Mouse (Mus musculus) forebrain, embryonic 15.5 days (tissue): Measurements from ENCODE around the gene Akp3. TPM values are rescaled to one million over a fixed set of nuclear protein-coding genes. Genes with fewer than 3 reads are reported as not detected.

ENCODE experiments used
- ATAC-seq: fragments of 200-750 bp; cut with Nextera tagmentation; replicated peaks from 2 replicates; pipeline ENCODE4 v1.8.0; 2017; ENCODE audit warnings: mild to moderate bottlenecking, moderate TSS enrichment, moderate library complexity
- H3K27ac ChIP-seq: fragments of 300-500 bp; sonication (generic); replicated peaks from 2 replicates; pipeline ENCODE4 v1.5.1; 2015; ENCODE audit warnings: mild to moderate bottlenecking, inconsistent platforms
- H3K27me3 ChIP-seq: fragments of 300-500 bp; sonication (generic); 2 replicates; pipeline ENCODE4 v1.6.1; 2015; ENCODE audit warnings: inconsistent platforms
- H3K36me3 ChIP-seq: fragments of 300-500 bp; sonication (generic); 2 replicates; pipeline ENCODE4 v1.6.1; 2015; ENCODE audit warnings: mild to moderate bottlenecking, inconsistent platforms
- H3K4me1 ChIP-seq: fragments of 300-500 bp; sonication (generic); 2 replicates; pipeline ENCODE4 v1.6.1; 2015; ENCODE audit warnings: inconsistent platforms
- H3K4me2 ChIP-seq: fragments of 300-500 bp; sonication (generic); replicated peaks from 2 replicates; pipeline ENCODE4 v1.6.1; 2015; ENCODE audit warnings: mild to moderate bottlenecking, inconsistent platforms
- H3K4me3 ChIP-seq: fragments of 300-500 bp; sonication (generic); 2 replicates; pipeline ENCODE4 v1.5.1; 2015; ENCODE audit warnings: mild to moderate bottlenecking, inconsistent platforms
- H3K9ac ChIP-seq: fragments of 300-500 bp; sonication (generic); replicated peaks from 2 replicates; pipeline ENCODE4 v1.6.1; 2015; ENCODE audit warnings: mild to moderate bottlenecking, inconsistent platforms
- H3K9me3 ChIP-seq: fragments of 300-500 bp; sonication (generic); 2 replicates; pipeline ENCODE4 v1.6.1; 2016; ENCODE audit warnings: inconsistent platforms
- WGBS: fragments of 180-500 bp; shearing (Covaris S2); methylation state at CpG from one replicate; pipeline ENCODE4 v1.1.7; 2015; ENCODE audit warnings: mixed read lengths; 5-methylcytosine and 5-hydroxymethylcytosine counted together
- polyA plus RNA-seq: library from polyadenylated mRNA; unstranded; fragments of >200 nt; fragmentation: Nextera tagmentation; extraction: Ambion mirVana; gene quantifications from 2 replicates; pipeline ENCODE4 v1.2.1, GENCODE M21; 2015

The Akp3 gene
- polyA plus RNA-seq, 1 experiment from 2014 or later, result not detected

DNA sequence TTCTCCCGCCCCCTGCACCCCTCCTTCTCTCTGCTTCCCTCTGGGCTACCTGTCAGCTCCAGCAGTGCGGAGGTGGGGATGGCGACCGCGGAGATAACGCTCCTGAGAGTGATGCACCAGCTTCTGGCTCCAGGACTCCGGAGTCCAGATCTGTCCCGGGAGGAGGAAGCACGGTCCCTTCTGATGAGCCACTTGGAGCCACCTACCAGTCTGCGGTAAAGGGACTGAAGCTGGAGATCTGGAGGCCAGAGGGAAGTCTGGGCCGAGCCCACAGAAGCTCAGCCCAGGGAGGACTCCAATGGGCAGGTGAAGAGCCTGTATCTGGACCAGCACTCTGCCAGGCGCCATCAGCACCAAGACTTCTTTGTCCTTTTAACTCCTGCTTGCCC is 31.4 kb downstream of the Akp3 start, which contains the start of gene Ecel1:
Gene Ecel1, minus strand, starts transcription at position 323 of the 389 bp plus-strand sequence.
- Histone ChIP-seq H3K36me3 (no peaks in the 10 kb centered on the region), H3K27me3 (peaks cover 75% of the 10 kb centered on the region), H3K4me3 (peak within 1 kb of the TSS; percentile 47), H3K9ac (peak within 1 kb of the TSS; percentile 39), H3K27ac (0 out of 2 replicates have a peak within 1 kb of the TSS, but pooled peaks have one; percentile 32), H3K4me2 (peak within 1 kb of the TSS; percentile 68), H3K9me3 (no peaks in the 10 kb centered on the region), H3K4me1 (peaks cover 30% of the 10 kb centered on the region)
- peak; percentile 24 for ATAC-seq
- WGBS, result 2% methylated on average over 11 of the region's 12 CpGs

DNA sequence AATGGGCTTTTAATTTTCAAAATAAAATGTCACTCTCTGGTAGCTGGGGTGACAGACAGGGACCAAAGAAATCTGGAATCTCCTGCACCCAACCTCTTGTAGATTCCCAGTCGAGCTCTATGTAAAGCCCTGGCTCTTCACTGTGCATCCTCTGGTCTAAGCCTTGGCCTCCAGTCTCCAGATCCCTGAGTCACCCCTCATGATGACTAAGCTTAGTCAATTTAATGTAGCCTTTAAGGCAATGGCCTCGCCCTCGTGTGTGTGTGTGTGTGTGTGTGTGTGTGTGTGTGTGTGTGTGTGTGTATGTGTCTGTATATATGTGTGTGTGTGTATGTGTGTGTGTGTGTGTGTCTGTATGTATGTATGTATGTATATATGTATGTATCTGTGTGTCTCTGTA is 34.6 kb downstream of the Akp3 start:
- H3K27me3 ChIP-seq, result peaks cover 43% of the 10 kb centered on the region
- 73% methylated on average over 3 of the region's 3 CpGs for WGBS
- H3K4me3 ChIP-seq, result no peak overlapping the region
- H3K4me2 ChIP-seq, result no peak overlapping the region
- no peak for ATAC-seq
- H3K36me3 ChIP-seq, result no peaks in the 10 kb centered on the region
- no peak overlapping the region for H3K27ac ChIP-seq
- H3K4me1 ChIP-seq, result peaks cover 25% of the 10 kb centered on the region
- H3K9ac ChIP-seq, result no peak overlapping the region
- no peaks in the 10 kb centered on the region for H3K9me3 ChIP-seq

DNA sequence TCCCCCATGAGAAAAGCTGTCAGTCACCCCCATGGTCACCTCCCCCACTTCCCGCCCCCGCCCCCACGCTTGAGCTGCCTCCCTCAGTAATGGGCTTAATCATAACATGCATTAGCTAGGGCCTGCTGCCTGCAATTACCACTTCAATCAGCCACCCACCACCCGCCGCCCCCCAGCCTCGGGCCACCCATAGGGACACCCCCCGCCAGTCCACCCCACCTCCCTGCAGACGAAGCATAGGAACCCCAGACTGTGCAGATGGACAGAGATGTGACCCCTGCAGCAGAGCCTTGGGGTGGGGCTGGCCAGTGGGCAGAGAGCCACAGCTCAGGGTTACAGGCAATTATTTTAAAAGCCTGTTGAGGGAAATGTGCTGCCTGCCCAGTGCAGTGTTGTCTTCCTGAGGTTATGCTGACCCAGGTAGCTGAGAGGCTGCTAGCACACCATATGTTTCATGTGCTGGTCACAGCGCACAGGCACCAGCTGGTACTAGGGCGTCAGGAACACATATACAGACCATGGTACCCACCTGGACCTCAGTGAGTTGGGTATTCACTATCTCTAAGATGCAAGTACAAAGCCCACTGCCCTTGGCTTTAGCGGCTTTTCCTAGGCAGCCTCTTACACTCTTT is 39.5 kb downstream of the Akp3 start:
- Histone ChIP-seq H3K27me3 (no peaks in the 10 kb centered on the region), H3K36me3 (no peaks in the 10 kb centered on the region), H3K4me3 (no peak overlapping the region), H3K27ac (no peak overlapping the region), H3K9me3 (no peaks in the 10 kb centered on the region), H3K4me2 (no peak overlapping the region), H3K9ac (no peak overlapping the region), H3K4me1 (peaks cover 20% of the 10 kb centered on the region)
- peak; percentile 57 for ATAC-seq
- 28% methylated on average over 11 of the region's 11 CpGs for WGBS

DNA sequence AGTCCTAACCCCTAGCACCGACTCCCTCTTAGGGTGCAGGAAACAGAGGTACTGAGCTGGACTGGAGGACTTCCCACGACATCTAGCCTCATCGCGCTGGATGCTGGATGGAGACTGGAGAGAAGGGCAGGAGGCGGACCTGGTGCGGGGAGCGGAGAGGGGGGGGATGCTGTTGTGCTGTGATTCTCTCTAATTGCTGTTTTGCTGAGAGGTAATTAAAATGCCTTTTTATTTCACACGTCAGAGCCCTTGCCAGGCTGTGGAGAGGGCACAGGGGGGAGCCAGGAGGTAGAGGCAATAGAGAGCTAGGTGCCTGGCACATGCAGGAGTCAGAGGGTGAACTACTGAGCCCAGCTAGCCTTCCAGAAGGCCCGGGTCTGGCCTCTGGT is 40.0 kb downstream of the Akp3 start:
- Histone ChIP-seq H3K9me3 (no peaks in the 10 kb centered on the region), H3K27ac (no peak overlapping the region), H3K4me3 (no peak overlapping the region), H3K4me2 (no peak overlapping the region), H3K9ac (no peak overlapping the region), H3K27me3 (no peaks in the 10 kb centered on the region), H3K4me1 (peaks cover 25% of the 10 kb centered on the region), H3K36me3 (no peaks in the 10 kb centered on the region)
- 31% methylated on average over 9 of the region's 9 CpGs for WGBS
- peak; percentile 21; the same call in 1 of the 2 replicates for ATAC-seq

DNA sequence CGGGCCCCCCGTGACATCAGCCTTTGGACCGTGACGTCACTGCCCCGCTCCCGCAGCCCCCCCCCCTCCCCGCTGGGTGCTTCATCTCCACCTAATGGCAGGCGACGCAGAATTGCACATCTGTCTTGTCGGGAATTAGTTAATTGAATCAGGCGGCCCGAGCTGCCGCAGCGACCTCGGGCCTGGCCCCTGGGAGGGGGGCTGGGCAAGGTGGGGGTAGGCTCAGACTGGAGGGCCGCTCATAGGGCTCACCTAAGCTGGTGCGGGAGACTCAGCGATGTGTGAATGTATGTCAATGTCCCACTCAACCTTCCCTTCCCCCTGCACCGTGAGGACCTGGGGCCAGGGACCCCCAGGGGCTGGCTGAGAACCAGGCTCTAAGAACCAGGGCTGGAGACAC is 45.7 kb downstream of the Akp3 start:
- H3K4me1 ChIP-seq, result peaks cover 21% of the 10 kb centered on the region
- no peaks in the 10 kb centered on the region for H3K36me3 ChIP-seq
- no peaks in the 10 kb centered on the region for H3K9me3 ChIP-seq
- no peak overlapping the region for H3K4me2 ChIP-seq
- H3K27ac ChIP-seq, result no peak overlapping the region
- H3K9ac ChIP-seq, result no peak overlapping the region
- WGBS, result 12% methylated on average over 17 of the region's 19 CpGs
- H3K27me3 ChIP-seq, result no peaks in the 10 kb centered on the region
- no peak overlapping the region for H3K4me3 ChIP-seq
- ATAC-seq, result no peak

DNA sequence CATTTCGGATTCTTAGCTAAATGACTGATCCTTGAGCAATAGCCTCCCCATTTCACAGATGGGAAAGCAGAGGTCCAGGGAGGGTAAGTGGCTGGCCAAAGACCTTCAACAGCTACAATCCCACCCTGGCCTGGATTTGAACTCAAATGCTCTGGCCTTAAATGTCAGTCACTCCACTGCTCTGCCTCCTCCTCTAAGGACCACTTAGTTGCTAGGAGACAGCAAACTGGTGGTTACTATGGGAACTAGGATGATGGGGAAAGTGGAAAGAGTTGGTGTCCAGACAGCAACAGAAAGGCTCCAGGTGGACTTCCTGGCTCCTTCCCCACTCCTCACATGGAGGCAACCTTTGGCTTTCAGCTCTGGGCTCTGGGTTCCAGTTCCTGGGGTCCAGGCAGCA is 46.5 kb downstream of the Akp3 start:
- H3K27me3 ChIP-seq, result no peaks in the 10 kb centered on the region
- WGBS, result 100% methylated on average over 1 of the region's 1 CpGs
- H3K36me3 ChIP-seq, result no peaks in the 10 kb centered on the region
- ATAC-seq, result no peak
- H3K27ac ChIP-seq, result no peak overlapping the region
- H3K4me2 ChIP-seq, result no peak overlapping the region
- no peak overlapping the region for H3K4me3 ChIP-seq
- H3K4me1 ChIP-seq, result peaks cover 30% of the 10 kb centered on the region
- H3K9me3 ChIP-seq, result no peaks in the 10 kb centered on the region
- no peak overlapping the region for H3K9ac ChIP-seq

DNA sequence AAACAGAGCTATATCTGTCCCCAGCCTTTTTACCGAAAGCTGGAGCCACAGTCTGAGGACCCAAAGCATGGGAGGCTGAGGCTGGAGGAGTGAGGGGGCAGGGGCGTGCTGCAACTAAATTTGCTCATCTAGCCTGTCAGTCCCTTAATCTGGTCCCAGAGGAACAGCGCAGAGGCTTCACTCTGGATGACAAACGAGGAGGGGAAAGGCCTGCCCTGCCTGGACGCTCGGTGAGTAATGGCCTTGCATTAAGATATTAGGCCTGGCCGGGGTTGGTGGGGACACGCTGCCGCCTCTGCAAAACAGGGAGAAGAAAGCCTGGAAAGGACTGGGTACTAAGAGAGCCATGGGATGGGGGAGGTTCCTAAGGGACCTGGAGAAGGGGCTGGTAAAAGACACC is 47.5 kb downstream of the Akp3 start:
- no peak for ATAC-seq
- Histone ChIP-seq H3K27me3 (no peaks in the 10 kb centered on the region), H3K4me2 (no peak overlapping the region), H3K4me1 (peaks cover 32% of the 10 kb centered on the region), H3K36me3 (no peaks in the 10 kb centered on the region), H3K4me3 (no peak overlapping the region), H3K9ac (no peak overlapping the region), H3K9me3 (no peaks in the 10 kb centered on the region), H3K27ac (no peak overlapping the region)
- WGBS, result 48% methylated on average over 9 of the region's 9 CpGs

DNA sequence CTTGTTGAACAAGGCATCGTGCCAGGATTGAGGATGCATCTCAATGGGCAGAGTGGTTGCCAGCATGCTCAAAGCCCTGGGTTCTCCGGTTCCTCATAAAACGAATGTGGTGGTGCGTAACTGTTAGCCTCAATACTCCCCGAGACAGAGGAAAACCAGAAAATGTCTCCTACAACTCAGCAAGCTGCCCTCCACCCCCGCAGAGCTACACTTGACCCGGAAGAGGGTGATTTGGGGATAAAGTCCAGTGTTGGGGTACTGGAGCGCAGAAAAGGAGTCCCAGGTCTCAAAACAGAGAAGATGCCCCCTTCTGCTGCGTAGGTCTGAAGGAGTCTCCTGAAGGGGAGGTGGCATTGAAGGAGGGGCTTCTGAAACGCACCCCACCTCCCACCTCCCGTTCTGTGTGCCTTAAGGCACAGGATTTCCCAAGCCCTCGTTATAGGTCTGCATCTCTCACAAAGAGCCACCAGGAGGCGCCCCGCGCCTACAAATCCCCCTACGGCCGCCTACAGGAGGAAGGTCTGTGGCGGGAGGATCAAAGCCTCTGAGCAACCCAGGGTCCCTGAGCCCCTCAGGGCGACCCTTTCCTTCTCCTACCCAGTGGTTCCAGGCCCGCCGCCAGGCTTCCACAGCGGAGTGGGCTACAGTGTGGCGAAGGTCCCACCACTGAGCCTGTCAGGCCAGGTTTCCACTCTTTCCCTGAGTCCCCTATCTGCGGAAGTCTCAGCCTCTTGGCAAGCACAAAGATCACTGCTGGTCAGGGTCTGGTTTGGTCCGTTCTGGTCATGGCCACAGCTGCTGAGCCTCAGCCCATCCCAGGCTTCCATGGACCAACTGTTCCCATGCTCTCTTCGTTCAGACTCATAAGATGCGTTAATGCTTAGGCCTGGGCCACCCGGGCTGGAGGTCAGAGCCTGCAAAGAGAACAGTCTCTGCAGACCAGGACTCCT is 49.5 kb downstream of the Akp3 start:
- no peak overlapping the region for H3K4me2 ChIP-seq
- peak; percentile 7; the same call in 1 of the 2 replicates for ATAC-seq
- H3K27ac ChIP-seq, result no peak overlapping the region
- H3K4me1 ChIP-seq, result peaks cover 25% of the 10 kb centered on the region
- no peaks in the 10 kb centered on the region for H3K9me3 ChIP-seq
- no peaks in the 10 kb centered on the region for H3K27me3 ChIP-seq
- no peaks in the 10 kb centered on the region for H3K36me3 ChIP-seq
- no peak overlapping the region for H3K9ac ChIP-seq
- 23% methylated on average over 28 of the region's 28 CpGs for WGBS
- H3K4me3 ChIP-seq, result no peak overlapping the region

DNA sequence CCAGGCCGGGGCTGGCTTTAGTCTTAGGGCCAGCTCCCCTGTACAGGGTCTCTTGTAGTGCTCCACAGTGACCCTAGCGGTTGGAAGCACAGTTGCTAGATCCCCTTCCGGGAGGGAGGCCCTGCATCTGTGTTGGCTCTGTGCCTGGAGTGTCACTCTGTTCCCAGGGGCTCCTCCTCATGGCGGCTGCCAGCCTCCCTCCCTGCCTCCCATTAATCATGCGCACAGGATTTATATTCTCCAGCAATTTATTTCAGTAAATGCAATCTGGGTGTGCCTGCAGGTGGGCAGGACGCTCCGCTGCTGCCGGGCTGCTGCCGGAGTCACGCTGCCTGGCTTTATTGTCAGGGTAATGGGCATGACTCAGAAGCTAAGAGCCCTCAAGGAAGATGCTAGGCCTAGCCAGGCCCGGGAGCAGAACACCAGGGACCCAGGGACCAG is 51.1 kb downstream of the Akp3 start:
- no peak overlapping the region for H3K4me3 ChIP-seq
- 0 out of 2 replicates have a peak overlapping the region, but pooled peaks have one; percentile 21 for H3K4me2 ChIP-seq
- peak overlapping the region; percentile 78 for H3K27ac ChIP-seq
- H3K4me1 ChIP-seq, result peaks cover 12% of the 10 kb centered on the region
- no peaks in the 10 kb centered on the region for H3K27me3 ChIP-seq
- 1% methylated on average over 11 of the region's 11 CpGs for WGBS
- no peak overlapping the region for H3K9ac ChIP-seq
- H3K9me3 ChIP-seq, result no peaks in the 10 kb centered on the region
- ATAC-seq, result peak; percentile 80
- H3K36me3 ChIP-seq, result no peaks in the 10 kb centered on the region

Other genes with a start within 250 kb of the Akp3 start
- gene Alppl2, start 35.0 kb upstream of the Akp3 start, polyA plus RNA-seq, result not detected in 2 replicates
- gene Alpi, start 23.4 kb upstream of the Akp3 start, polyA plus RNA-seq, result not detected in 2 replicates
- gene Ecel1, start 31.5 kb downstream of the Akp3 start, polyA plus RNA-seq, result 19.4 and 21.1 TPM in 2 replicates
- gene Prss56, start 58.3 kb downstream of the Akp3 start, polyA plus RNA-seq, result 0.92 and 1.2 TPM in 2 replicates
- gene Chrnd, start 65.6 kb downstream of the Akp3 start, polyA plus RNA-seq, result not detected in 2 replicates
- gene Chrng, start 79.7 kb downstream of the Akp3 start, polyA plus RNA-seq, result not detected in 2 replicates
- gene Eif4e2, start 88.9 kb downstream of the Akp3 start, polyA plus RNA-seq, result 93.5 and 98.5 TPM in 2 replicates
- gene Efhd1, start 139.4 kb downstream of the Akp3 start, polyA plus RNA-seq, result 0.89 and 0.90 TPM in 2 replicates
- 69.3 and 71.3 TPM in 2 replicates for gene Gigyf2, start 202.0 kb downstream of the Akp3 start, polyA plus RNA-seq